Mouse (Mus musculus) erythroblast, embryonic 14.5 days (primary cell): ENCODE measurements around the gene Epdr1.

ENCODE experiments used
- GATA1 ChIP-seq: IDR thresholded peaks from 2 replicates; pipeline ENCODE4 v1.6.1; 2012; ENCODE audit warnings: low read length, inconsistent platforms, mixed read lengths
- TAL1 ChIP-seq: IDR thresholded peaks from 3 replicates; pipeline ENCODE4 v1.6.1; 2012; ENCODE audit warnings: low read length, inconsistent platforms, mixed read lengths

GRCm38 (mm10) chr13:19590996-19591759 is 28.5 kb downstream of the Epdr1 start:
- no peak for TF ChIP-seq GATA1
- no peak for TF ChIP-seq TAL1
